Mouse (Mus musculus): ENCODE data around the gene Rgs7bp. TPM values are rescaled to one million over a fixed set of nuclear protein-coding genes. Genes with fewer than 3 reads are reported as not detected.
"Not testable (repeated sequence)": the region's sequence is repeated elsewhere in the genome, so short reads cannot be mapped to it uniquely, and the experiment has no call there.

Rgs7bp gene
- polyA plus RNA-seq, 1 experiment from 2014 or later = 1.6 TPM

- H3K4me3 ChIP-seq (ENCODE audit: low read depth, low read length) = no peak overlapping the region
- H3K9ac ChIP-seq (ENCODE audit: low read depth, low read length) = no peak overlapping the region
- no peaks in the 10 kb centered on the region for H3K36me3 ChIP-seq (ENCODE audit: control insufficient read depth, insufficient read depth, low read length)
- no peaks in the 10 kb centered on the region for H3K27me3 ChIP-seq (ENCODE audit: control insufficient read depth, insufficient read depth, low read length)
- no peaks in the 10 kb centered on the region for H3K9me3 ChIP-seq (ENCODE audit: control insufficient read depth, low read length)
- WGBS = 11% methylated on average over 3 of the region's 6 CpGs
- H3K4me1 ChIP-seq (replicated peaks; ENCODE audit: control insufficient read depth, insufficient read depth, low read length) = no peaks in the 10 kb centered on the region
- no peak for DNase-seq (ENCODE audit: low spot score)
- H3K27ac ChIP-seq (ENCODE audit: low read depth, low read length) = no peak overlapping the region
- ATAC-seq (ENCODE audit: low FRiP score) = peak; percentile 41
- H3K4me2 ChIP-seq (replicated peaks; ENCODE audit: low read depth, low read length) = peak overlapping the region; percentile 29
Measured at GRCm38 (mm10) chr13:104937759-104938158, 117.0 kb downstream of the Rgs7bp start.

GRCm38 (mm10) chr13:104936586-104936985 is 118.1 kb downstream of the Rgs7bp start:
- H3K9ac ChIP-seq (ENCODE audit: low read depth, low read length) = no peak overlapping the region
- 91% methylated on average over 2 of the region's 2 CpGs for WGBS
- no peaks in the 10 kb centered on the region for H3K27me3 ChIP-seq (ENCODE audit: control insufficient read depth, insufficient read depth, low read length)
- H3K36me3 ChIP-seq (ENCODE audit: control insufficient read depth, insufficient read depth, low read length) = no peaks in the 10 kb centered on the region
- no peak overlapping the region for H3K4me2 ChIP-seq (replicated peaks; ENCODE audit: low read depth, low read length)
- H3K27ac ChIP-seq (ENCODE audit: low read depth, low read length) = no peak overlapping the region
- H3K9me3 ChIP-seq (ENCODE audit: control insufficient read depth, low read length) = no peaks in the 10 kb centered on the region
- no peaks in the 10 kb centered on the region for H3K4me1 ChIP-seq (replicated peaks; ENCODE audit: control insufficient read depth, insufficient read depth, low read length)
- H3K4me3 ChIP-seq (ENCODE audit: low read depth, low read length) = no peak overlapping the region
- ATAC-seq (ENCODE audit: low FRiP score) (no peak), DNase-seq (ENCODE audit: low spot score) (no peak)

- Histone ChIP-seq H3K9me3 (ENCODE audit: control insufficient read depth, low read length) (no peaks in the 10 kb centered on the region), H3K27me3 (ENCODE audit: control insufficient read depth, insufficient read depth, low read length) (no peaks in the 10 kb centered on the region), H3K4me3 (ENCODE audit: low read depth, low read length) (no peak overlapping the region), H3K9ac (ENCODE audit: low read depth, low read length) (no peak overlapping the region), H3K36me3 (ENCODE audit: control insufficient read depth, insufficient read depth, low read length) (no peaks in the 10 kb centered on the region), H3K27ac (ENCODE audit: low read depth, low read length) (no peak overlapping the region), H3K4me2 (replicated peaks; ENCODE audit: low read depth, low read length) (no peak overlapping the region), H3K4me1 (replicated peaks; ENCODE audit: control insufficient read depth, insufficient read depth, low read length) (no peaks in the 10 kb centered on the region)
- DNase-seq (ENCODE audit: low spot score) (no peak), ATAC-seq (ENCODE audit: low FRiP score) (no peak)
- 83% methylated on average over 6 of the region's 6 CpGs for WGBS
Measured at GRCm38 (mm10) chr13:104931635-104932532, 122.8 kb downstream of the Rgs7bp start.

GRCm38 (mm10) chr13:104930814-104931213 is 123.9 kb downstream of the Rgs7bp start:
- H3K9ac ChIP-seq (ENCODE audit: low read depth, low read length) = no peak overlapping the region
- 70% methylated on average over 3 of the region's 3 CpGs for WGBS
- no peaks in the 10 kb centered on the region for H3K27me3 ChIP-seq (ENCODE audit: control insufficient read depth, insufficient read depth, low read length)
- no peak overlapping the region for H3K4me2 ChIP-seq (replicated peaks; ENCODE audit: low read depth, low read length)
- ATAC-seq (ENCODE audit: low FRiP score) (no peak), DNase-seq (ENCODE audit: low spot score) (no peak)
- no peak overlapping the region for H3K27ac ChIP-seq (ENCODE audit: low read depth, low read length)
- no peak overlapping the region for H3K4me3 ChIP-seq (ENCODE audit: low read depth, low read length)
- no peaks in the 10 kb centered on the region for H3K4me1 ChIP-seq (replicated peaks; ENCODE audit: control insufficient read depth, insufficient read depth, low read length)
- no peaks in the 10 kb centered on the region for H3K36me3 ChIP-seq (ENCODE audit: control insufficient read depth, insufficient read depth, low read length)
- no peaks in the 10 kb centered on the region for H3K9me3 ChIP-seq (ENCODE audit: control insufficient read depth, low read length)

- Histone ChIP-seq H3K9me3 (ENCODE audit: control insufficient read depth, low read length) (no peaks in the 10 kb centered on the region), H3K9ac (ENCODE audit: low read depth, low read length) (no peak overlapping the region), H3K27me3 (ENCODE audit: control insufficient read depth, insufficient read depth, low read length) (no peaks in the 10 kb centered on the region), H3K36me3 (ENCODE audit: control insufficient read depth, insufficient read depth, low read length) (no peaks in the 10 kb centered on the region), H3K4me1 (replicated peaks; ENCODE audit: control insufficient read depth, insufficient read depth, low read length) (no peaks in the 10 kb centered on the region), H3K4me3 (ENCODE audit: low read depth, low read length) (no peak overlapping the region), H3K4me2 (replicated peaks; ENCODE audit: low read depth, low read length) (no peak overlapping the region), H3K27ac (ENCODE audit: low read depth, low read length) (no peak overlapping the region)
- DNase-seq (ENCODE audit: low spot score) (peak; percentile 38), ATAC-seq (ENCODE audit: low FRiP score) (no peak)
- WGBS = 86% methylated on average over 16 of the region's 16 CpGs
Measured at GRCm38 (mm10) chr13:104918663-104919062, 136.1 kb downstream of the Rgs7bp start.

- H3K36me3 ChIP-seq (ENCODE audit: control insufficient read depth, insufficient read depth, low read length); ATAC-seq (ENCODE audit: low FRiP score); H3K4me1 ChIP-seq (replicated peaks; ENCODE audit: control insufficient read depth, insufficient read depth, low read length); H3K9ac ChIP-seq (ENCODE audit: low read depth, low read length); H3K4me3 ChIP-seq (ENCODE audit: low read depth, low read length); H3K27me3 ChIP-seq (ENCODE audit: control insufficient read depth, insufficient read depth, low read length); H3K9me3 ChIP-seq (ENCODE audit: control insufficient read depth, low read length); H3K27ac ChIP-seq (ENCODE audit: low read depth, low read length); H3K4me2 ChIP-seq (replicated peaks; ENCODE audit: low read depth, low read length); DNase-seq (ENCODE audit: low spot score): not testable (repeated sequence)
- WGBS = 68% methylated on average over 6 of the region's 6 CpGs
Measured at GRCm38 (mm10) chr13:104916771-104917170, 138.0 kb downstream of the Rgs7bp start.

- Histone ChIP-seq H3K9ac (ENCODE audit: low read depth, low read length) (no peak overlapping the region), H3K4me3 (ENCODE audit: low read depth, low read length) (no peak overlapping the region), H3K36me3 (ENCODE audit: control insufficient read depth, insufficient read depth, low read length) (no peaks in the 10 kb centered on the region), H3K4me1 (replicated peaks; ENCODE audit: control insufficient read depth, insufficient read depth, low read length) (no peaks in the 10 kb centered on the region), H3K9me3 (ENCODE audit: control insufficient read depth, low read length) (no peaks in the 10 kb centered on the region), H3K27ac (ENCODE audit: low read depth, low read length) (no peak overlapping the region), H3K27me3 (ENCODE audit: control insufficient read depth, insufficient read depth, low read length) (no peaks in the 10 kb centered on the region), H3K4me2 (replicated peaks; ENCODE audit: low read depth, low read length) (no peak overlapping the region)
- ATAC-seq (ENCODE audit: low FRiP score) (no peak), DNase-seq (ENCODE audit: low spot score) (no peak)
- 96% methylated on average over 2 of the region's 2 CpGs for WGBS
Measured at GRCm38 (mm10) chr13:104916106-104916505, 138.6 kb downstream of the Rgs7bp start.

GRCm38 (mm10) chr13:104914288-104914895 is 140.3 kb downstream of the Rgs7bp start:
- no peak overlapping the region for H3K27ac ChIP-seq (ENCODE audit: low read depth, low read length)
- no peaks in the 10 kb centered on the region for H3K9me3 ChIP-seq (ENCODE audit: control insufficient read depth, low read length)
- 83% methylated on average over 17 of the region's 17 CpGs for WGBS
- DNase-seq (ENCODE audit: low spot score) = no peak
- no peak overlapping the region for H3K4me2 ChIP-seq (replicated peaks; ENCODE audit: low read depth, low read length)
- no peaks in the 10 kb centered on the region for H3K4me1 ChIP-seq (replicated peaks; ENCODE audit: control insufficient read depth, insufficient read depth, low read length)
- no peaks in the 10 kb centered on the region for H3K36me3 ChIP-seq (ENCODE audit: control insufficient read depth, insufficient read depth, low read length)
- H3K27me3 ChIP-seq (ENCODE audit: control insufficient read depth, insufficient read depth, low read length) = no peaks in the 10 kb centered on the region
- no peak overlapping the region for H3K4me3 ChIP-seq (ENCODE audit: low read depth, low read length)
- no peak overlapping the region for H3K9ac ChIP-seq (ENCODE audit: low read depth, low read length)
- peak; percentile 43; the same call in 1 of the 2 replicates for ATAC-seq (ENCODE audit: low FRiP score)

- H3K4me3 ChIP-seq (ENCODE audit: low read depth, low read length); H3K27ac ChIP-seq (ENCODE audit: low read depth, low read length); H3K4me2 ChIP-seq (replicated peaks; ENCODE audit: low read depth, low read length); DNase-seq (ENCODE audit: low spot score); ATAC-seq (ENCODE audit: low FRiP score); H3K9me3 ChIP-seq (ENCODE audit: control insufficient read depth, low read length); H3K4me1 ChIP-seq (replicated peaks; ENCODE audit: control insufficient read depth, insufficient read depth, low read length); H3K9ac ChIP-seq (ENCODE audit: low read depth, low read length); H3K27me3 ChIP-seq (ENCODE audit: control insufficient read depth, insufficient read depth, low read length); H3K36me3 ChIP-seq (ENCODE audit: control insufficient read depth, insufficient read depth, low read length): not testable (repeated sequence)
- WGBS = 55% methylated on average over 5 of the region's 5 CpGs
Measured at GRCm38 (mm10) chr13:104911626-104912025, 143.1 kb downstream of the Rgs7bp start.

Data from hindbrain, embryonic 11.5 days (tissue).